Mouse (Mus musculus) liver, adult 2 months (tissue): ENCODE results near the gene Snai3.

ENCODE experiments used
- CTCF ChIP-seq: fragments of 200-500 bp; IDR thresholded peaks from 2 replicates; pipeline ENCODE4 v1.5.1; 2011; ENCODE audit warnings: low read depth, low read length, control low read depth
- POLR2A ChIP-seq: fragments of 200-500 bp; IDR thresholded peaks from 2 replicates; pipeline ENCODE4 v1.6.1; 2011; ENCODE audit warnings: low read length, control low read depth; ENCODE audit not compliant: insufficient read depth; ENCODE audit errors: extremely low read depth

DNA sequence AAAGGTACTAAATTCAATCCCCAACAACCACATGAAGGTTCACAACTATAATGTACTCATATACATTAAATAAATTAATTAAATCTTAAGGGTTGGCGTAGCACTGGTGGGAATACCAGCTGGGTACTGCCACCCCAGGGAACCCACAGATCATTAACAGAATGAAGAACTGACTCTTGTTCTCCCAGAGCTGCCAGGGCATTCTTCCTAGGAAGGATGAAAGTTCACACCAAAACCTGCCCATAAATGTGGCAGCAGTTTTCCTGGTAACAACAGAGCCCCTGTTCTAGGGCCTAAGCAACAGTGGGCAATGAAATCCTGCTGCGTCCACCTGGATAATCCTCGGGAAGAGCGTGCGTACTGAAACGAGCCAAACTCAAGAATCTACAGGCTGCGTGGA, 18.2 kb downstream of the Snai3 start:
- TF ChIP-seq CTCF = no peak
- no peak for TF ChIP-seq POLR2A
